Mouse (Mus musculus) limb, embryonic 14.5 days (tissue): ENCODE results near the gene Clasp1. TPM values are rescaled to one million over a fixed set of nuclear protein-coding genes. Genes with fewer than 3 reads are reported as not detected.

ENCODE experiments used
- ATAC-seq: fragments of 200-750 bp; cut with Nextera tagmentation; 2 replicates; pipeline ENCODE4 v1.8.0; 2017; ENCODE audit warnings: low read depth, moderate number of reproducible peaks, moderate TSS enrichment; ENCODE audit not compliant: low FRiP score
- DNase-seq: peaks from one replicate; pipeline ENCODE4 v3.0.0-alpha.2; 2015; ENCODE audit warnings: low spot score
- H3K27ac ChIP-seq: fragments of 300-500 bp; sonication (generic); replicated peaks from 2 replicates; pipeline ENCODE4 v1.5.1; 2014; ENCODE audit warnings: low read depth, mild to moderate bottlenecking, low read length, moderate library complexity, mixed read lengths
- H3K27me3 ChIP-seq: fragments of 300-500 bp; sonication (generic); 2 replicates; pipeline ENCODE4 v1.6.1; 2014; ENCODE audit warnings: low read length, mixed read lengths; ENCODE audit not compliant: control insufficient read depth, insufficient read depth
- H3K36me3 ChIP-seq: fragments of 300-500 bp; sonication (generic); 2 replicates; pipeline ENCODE4 v1.6.1; 2014; ENCODE audit warnings: mild to moderate bottlenecking, low read length, moderate library complexity, mixed read lengths; ENCODE audit not compliant: control insufficient read depth, insufficient read depth
- H3K4me1 ChIP-seq: fragments of 300-500 bp; sonication (generic); 2 replicates; pipeline ENCODE4 v1.6.1; 2014; ENCODE audit warnings: antibody characterized with exemption, low read length, mixed read lengths; ENCODE audit not compliant: control insufficient read depth, insufficient read depth
- H3K4me2 ChIP-seq: fragments of 300-500 bp; sonication (generic); replicated peaks from 2 replicates; pipeline ENCODE4 v1.6.1; 2014; ENCODE audit warnings: low read depth, mild to moderate bottlenecking, low read length, moderate library complexity; ENCODE audit not compliant: severe bottlenecking
- H3K4me3 ChIP-seq: fragments of 300-500 bp; sonication (generic); replicated peaks from 2 replicates; pipeline ENCODE4 v1.5.1; 2014; ENCODE audit warnings: low read length
- H3K9ac ChIP-seq: fragments of 300-500 bp; sonication (generic); 2 replicates; pipeline ENCODE4 v1.6.1; 2014; ENCODE audit warnings: mild to moderate bottlenecking, low read depth, low read length, moderate library complexity; ENCODE audit not compliant: severe bottlenecking
- H3K9me3 ChIP-seq: fragments of 300-500 bp; sonication (generic); 2 replicates; pipeline ENCODE4 v1.6.1; 2016; ENCODE audit warnings: low read length; ENCODE audit not compliant: control insufficient read depth
- POLR2A ChIP-seq: fragments of 200-500 bp; IDR thresholded peaks from 2 replicates; pipeline ENCODE4 v1.8.0; 2012; ENCODE audit warnings: inconsistent platforms, mild to moderate bottlenecking, moderate library complexity, borderline replicate concordance; ENCODE audit not compliant: insufficient read depth, insufficient read length; ENCODE audit errors: extremely low read depth
- WGBS: fragments of 180-500 bp; shearing (Covaris S2); extraction: QIAGEN DNeasy Blood & Tissue Kit; methylation state at CpG from one replicate; pipeline ENCODE4 v1.1.7; 2014; 5-methylcytosine and 5-hydroxymethylcytosine counted together
- polyA plus RNA-seq, 2 experiments: library from polyadenylated mRNA; depleted of rRNA in 1 of 2; stranded (reverse) in 1 of 2; unstranded in 1 of 2; fragments of >200 nt; fragmentation: Nextera tagmentation in 1 of 2; extraction: Ambion mirVana in 1 of 2; gene quantifications; 2 replicates each; pipeline versions ENCODE4 v1.2.1 to v1.2.3; 2012 to 2014

Gene Clasp1
- polyA plus RNA-seq, 2 experiments: 47.8 to 48.5 TPM

- 98% methylated on average over 6 of the region's 6 CpGs for WGBS
- H3K9me3 ChIP-seq: no peaks in the 10 kb centered on the region
- no peak overlapping the region for H3K27ac ChIP-seq
- no peak for TF ChIP-seq POLR2A
- ATAC-seq (no peak), DNase-seq (no peak)
- no peaks in the 10 kb centered on the region for H3K27me3 ChIP-seq
- no peaks in the 10 kb centered on the region for H3K4me1 ChIP-seq
- no peak overlapping the region for H3K9ac ChIP-seq
- H3K4me3 ChIP-seq: no peak overlapping the region
- no peak overlapping the region for H3K4me2 ChIP-seq
- peaks cover 63% of the 10 kb centered on the region for H3K36me3 ChIP-seq
These were observed 77.2 kb downstream of the Clasp1 start for GRCm38 (mm10) chr1:118466041-118466440.

- no peak overlapping the region for H3K4me2 ChIP-seq
- no peak for DNase-seq
- no peak overlapping the region for H3K9ac ChIP-seq
- no peak overlapping the region for H3K4me3 ChIP-seq
- no peak for ATAC-seq
- no peak overlapping the region for H3K27ac ChIP-seq
- no peaks in the 10 kb centered on the region for H3K4me1 ChIP-seq
- TF ChIP-seq POLR2A: no peak
- peaks cover 47% of the 10 kb centered on the region for H3K36me3 ChIP-seq
- H3K9me3 ChIP-seq: no peaks in the 10 kb centered on the region
- WGBS: 79% methylated on average over 8 of the region's 8 CpGs
- H3K27me3 ChIP-seq: no peaks in the 10 kb centered on the region
These were observed 83.5 kb downstream of the Clasp1 start for GRCm38 (mm10) chr1:118472386-118472785.

DNA sequence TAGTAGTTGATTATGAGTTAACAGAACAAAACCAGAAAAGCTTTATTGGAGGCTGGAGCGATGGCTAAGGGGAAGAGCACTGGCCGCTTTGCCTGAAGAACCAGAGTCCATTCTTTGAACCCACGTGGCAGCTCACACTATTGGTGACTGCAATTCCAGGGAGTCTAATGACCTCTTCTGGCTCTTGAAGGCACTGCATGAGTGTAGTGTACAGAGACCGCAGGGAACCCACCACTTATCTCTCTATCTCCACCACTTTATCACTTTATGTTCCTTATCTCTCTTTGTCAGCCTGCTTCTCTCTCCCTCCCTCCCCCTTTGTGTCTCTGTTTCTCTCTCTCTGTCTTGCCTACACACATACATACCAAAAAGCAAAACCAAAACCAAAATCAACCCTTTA lies 88.1 kb downstream of the Clasp1 start:
- no peaks in the 10 kb centered on the region for H3K4me1 ChIP-seq
- H3K4me2 ChIP-seq: no peak overlapping the region
- H3K27ac ChIP-seq: no peak overlapping the region
- H3K4me3 ChIP-seq: no peak overlapping the region
- H3K9ac ChIP-seq: no peak overlapping the region
- no peak for TF ChIP-seq POLR2A
- no peak for ATAC-seq
- peak; percentile 26 for DNase-seq
- peaks cover 37% of the 10 kb centered on the region for H3K36me3 ChIP-seq
- WGBS: 44% methylated on average over 4 of the region's 4 CpGs
- H3K27me3 ChIP-seq: no peaks in the 10 kb centered on the region
- no peaks in the 10 kb centered on the region for H3K9me3 ChIP-seq

DNA sequence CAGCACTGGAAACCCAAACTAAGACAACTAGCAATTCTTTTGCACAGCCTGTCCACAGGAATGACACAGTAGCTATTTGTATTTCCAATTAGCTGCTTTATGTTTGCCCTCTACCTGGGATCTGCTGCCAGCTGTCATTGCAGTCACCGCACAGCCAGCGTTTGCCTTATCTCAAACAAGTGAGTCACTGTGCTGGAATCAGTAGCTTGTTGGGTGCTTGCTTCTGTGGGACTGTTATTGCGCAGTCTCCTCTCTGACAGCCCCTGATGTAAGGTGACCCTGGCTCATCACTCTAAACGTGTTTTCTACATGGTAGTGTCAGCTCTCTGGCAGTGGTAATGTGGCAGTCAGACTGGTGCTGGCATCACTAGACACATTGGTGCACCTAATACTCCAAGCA lies 90.4 kb downstream of the Clasp1 start:
- no peak overlapping the region for H3K4me2 ChIP-seq
- ATAC-seq (no peak), DNase-seq (no peak)
- H3K27me3 ChIP-seq: no peaks in the 10 kb centered on the region
- no peak overlapping the region for H3K27ac ChIP-seq
- H3K4me3 ChIP-seq: no peak overlapping the region
- H3K4me1 ChIP-seq: no peaks in the 10 kb centered on the region
- no peak for TF ChIP-seq POLR2A
- WGBS: 73% methylated on average over 4 of the region's 4 CpGs
- peaks cover 17% of the 10 kb centered on the region for H3K36me3 ChIP-seq
- no peaks in the 10 kb centered on the region for H3K9me3 ChIP-seq
- no peak overlapping the region for H3K9ac ChIP-seq

GRCm38 (mm10) chr1:118480484-118481364 lies 91.9 kb downstream of the Clasp1 start:
- H3K27me3 ChIP-seq: no peaks in the 10 kb centered on the region
- WGBS: 71% methylated on average over 8 of the region's 8 CpGs

More at GRCm38 (mm10) chr1:118480484-118481364, 91.9 kb downstream of the Clasp1 start:
- DNase-seq (no peak), ATAC-seq (no peak)
- H3K4me2 ChIP-seq: no peak overlapping the region
- no peak overlapping the region for H3K9ac ChIP-seq
- H3K9me3 ChIP-seq: no peaks in the 10 kb centered on the region
- H3K4me3 ChIP-seq: no peak overlapping the region
- TF ChIP-seq POLR2A: no peak
- H3K27ac ChIP-seq: no peak overlapping the region
- peaks cover 10% of the 10 kb centered on the region for H3K36me3 ChIP-seq
- H3K4me1 ChIP-seq: no peaks in the 10 kb centered on the region
